Mouse (Mus musculus): ENCODE data around the gene H2al1k.
"Not testable (repeated sequence)": the region's sequence is repeated elsewhere in the genome, so short reads cannot be mapped to it uniquely, and the experiment has no call there.

The H2al1k gene

DNA sequence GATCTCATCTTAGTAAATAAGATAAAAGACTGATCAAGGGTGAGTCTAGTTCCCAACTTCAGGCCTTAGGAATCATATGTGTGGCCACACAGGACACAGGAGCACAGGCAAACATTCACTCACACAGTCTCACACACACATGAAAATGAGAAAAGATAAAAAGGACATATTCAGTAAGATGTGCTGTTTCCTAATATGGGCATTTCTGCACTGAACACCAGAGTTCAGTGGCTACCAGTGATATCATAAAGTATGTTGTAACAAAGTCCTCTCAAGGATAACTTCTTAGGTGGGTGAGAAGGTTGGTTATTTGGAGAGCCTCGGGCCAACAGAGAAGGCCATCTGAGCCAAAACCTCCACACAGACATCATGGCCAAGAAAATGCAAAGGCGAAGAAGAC is at the start of gene H2al1k:
Gene H2al1k, plus strand, starts transcription at position 301 of the 400 bp plus-strand sequence.
- not testable (repeated sequence) for DNase-seq (ENCODE audit: low spot score)

DNA sequence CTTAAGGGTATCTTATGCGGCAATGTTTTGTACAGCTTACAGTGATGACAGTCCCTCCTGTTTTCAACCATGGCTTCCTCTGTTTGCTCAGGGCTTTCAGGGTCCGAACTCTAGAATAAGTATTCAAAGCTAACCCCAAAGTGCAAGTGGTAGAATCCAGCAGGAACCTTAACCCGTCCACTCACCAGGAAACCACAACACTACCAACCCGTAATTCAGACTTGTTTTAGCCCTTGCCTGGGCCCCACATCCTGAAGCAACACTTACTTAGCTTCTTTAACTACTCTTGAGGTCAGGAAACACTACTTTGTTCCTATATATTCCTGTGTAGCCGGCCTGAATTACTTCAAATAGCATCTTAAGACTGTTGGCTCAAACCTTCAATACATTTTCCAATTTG is 47.6 kb upstream of the H2al1k start:
- no peak for DNase-seq (ENCODE audit: low spot score)

DNA sequence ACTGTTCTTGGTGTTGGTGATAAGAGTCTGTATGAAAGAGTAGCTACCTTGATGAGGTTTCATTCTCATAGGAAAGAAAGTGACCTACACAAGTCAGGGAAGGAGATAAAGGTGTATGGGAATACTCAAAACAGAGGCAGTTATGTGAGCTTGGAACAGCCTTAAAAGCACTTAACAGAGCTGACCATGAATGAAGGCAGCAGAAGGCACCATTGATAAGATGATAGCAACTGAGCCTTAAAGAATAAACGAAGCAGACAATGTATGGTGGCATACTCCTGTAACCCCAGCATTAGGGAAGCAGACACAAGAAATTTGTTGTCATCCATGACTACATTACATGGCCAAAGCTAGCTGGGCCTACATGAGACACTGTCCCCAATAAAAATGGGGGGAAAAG is 47.0 kb upstream of the H2al1k start:
- DNase-seq (ENCODE audit: low spot score) = no peak

DNA sequence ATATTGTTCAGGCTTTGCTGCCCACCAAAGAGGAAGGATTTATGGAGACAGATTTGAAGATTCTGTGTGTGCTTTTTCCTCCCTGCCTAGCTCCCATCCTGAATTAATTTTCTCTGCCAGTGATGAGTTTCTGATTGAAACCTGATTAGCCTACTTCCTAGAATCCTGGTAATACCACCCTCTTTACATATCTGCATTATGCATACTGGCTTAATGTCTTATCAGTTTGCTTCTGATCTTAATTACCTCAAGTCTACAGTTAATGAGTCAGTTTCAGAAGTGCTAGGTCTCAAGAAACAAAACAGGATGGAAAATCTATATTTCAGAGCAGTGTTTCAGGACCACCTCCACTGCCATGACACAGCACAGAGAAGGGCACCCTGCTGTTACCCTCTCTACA is 34.0 kb upstream of the H2al1k start:
- DNase-seq (ENCODE audit: low spot score) = not testable (repeated sequence)

DNA sequence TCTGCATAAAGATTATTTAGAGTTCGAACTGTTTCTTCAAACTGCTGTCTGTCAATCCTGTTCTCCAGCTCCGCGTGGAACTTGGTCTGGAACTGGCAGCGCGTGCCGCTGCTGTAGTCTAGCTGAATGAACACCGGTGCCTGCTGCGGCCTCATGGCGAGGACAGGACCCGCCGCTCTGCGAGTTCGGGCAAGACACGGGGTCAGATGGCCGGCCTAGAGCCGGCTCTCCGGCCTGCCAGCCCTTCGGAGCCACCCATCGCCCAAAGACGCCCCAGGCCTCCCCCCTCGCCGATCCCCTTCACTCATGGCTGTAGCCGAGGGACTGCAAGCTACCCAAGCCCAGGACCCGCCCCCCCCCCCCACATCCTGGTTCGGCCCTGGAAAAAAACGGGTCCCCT is 22.5 kb upstream of the H2al1k start:
- not testable (repeated sequence) for DNase-seq (ENCODE audit: low spot score)

DNA sequence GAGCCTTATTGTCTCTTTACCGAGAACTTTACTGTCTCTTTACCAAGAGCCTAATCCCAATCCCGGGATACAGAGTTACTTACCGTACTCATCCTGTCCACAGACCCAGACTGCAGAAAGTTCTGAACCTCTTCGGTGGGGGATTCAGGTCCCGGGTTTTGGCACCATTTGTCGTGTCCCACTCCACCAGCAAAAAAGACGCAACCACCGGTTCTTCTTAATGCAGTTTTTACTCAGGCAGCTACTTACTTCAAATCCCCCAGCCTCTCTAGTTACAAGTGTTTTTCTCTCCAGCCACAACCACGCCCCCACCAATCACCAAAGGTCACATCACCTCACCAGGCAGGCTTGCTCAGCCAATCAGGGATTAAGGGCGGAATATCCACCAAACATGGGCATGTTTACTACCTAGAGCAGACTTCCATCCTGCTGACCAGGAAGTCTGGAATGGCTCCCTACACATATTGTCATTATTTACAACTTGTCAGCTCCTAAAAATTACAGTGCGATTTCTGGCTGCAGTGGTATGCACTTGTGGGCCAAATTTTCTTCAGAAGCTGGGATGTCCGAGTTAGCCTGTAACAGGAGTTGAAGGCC is 18.0 kb upstream of the H2al1k start:
- not testable (repeated sequence) for DNase-seq (ENCODE audit: low spot score)

DNA sequence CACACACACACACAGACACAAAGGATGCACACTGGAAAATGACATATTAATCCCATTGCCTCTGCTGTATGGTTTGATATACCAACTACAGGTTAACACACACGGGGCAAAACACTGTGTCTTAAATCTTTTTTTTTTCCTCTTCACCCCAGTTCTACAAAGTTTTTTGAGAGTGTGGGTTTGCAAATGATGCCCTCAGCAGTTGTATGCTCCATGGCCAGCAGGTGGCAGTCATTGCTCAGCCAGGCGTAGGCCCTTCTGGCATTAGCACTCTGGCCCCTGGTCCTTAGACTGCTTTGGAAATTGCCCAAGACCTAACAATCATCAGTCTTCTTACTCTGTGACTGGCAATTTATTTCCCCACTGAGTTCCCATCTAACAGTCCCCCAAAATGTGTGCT is 17.4 kb upstream of the H2al1k start:
- DNase-seq (ENCODE audit: low spot score) = not testable (repeated sequence)

DNA sequence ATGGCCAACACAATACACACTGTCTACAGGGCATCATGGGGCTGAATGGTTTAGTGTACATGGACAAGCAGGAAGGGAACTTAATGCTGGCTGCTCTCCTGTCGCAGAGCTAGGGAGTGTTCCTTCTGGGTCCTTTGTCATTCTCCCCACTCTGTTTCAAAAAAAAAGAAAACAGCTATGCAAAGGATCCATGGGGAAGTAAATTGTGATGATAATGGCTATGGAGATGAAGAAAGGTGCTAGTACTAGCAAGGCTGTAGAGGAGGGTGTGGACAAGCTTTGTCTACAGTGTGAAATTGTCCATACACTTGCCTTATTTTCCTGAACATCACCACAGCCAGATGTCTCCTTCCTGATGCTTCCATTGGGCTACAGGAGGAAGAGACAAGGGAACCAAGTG is 15.4 kb upstream of the H2al1k start:
- DNase-seq (ENCODE audit: low spot score) = not testable (repeated sequence)

DNA sequence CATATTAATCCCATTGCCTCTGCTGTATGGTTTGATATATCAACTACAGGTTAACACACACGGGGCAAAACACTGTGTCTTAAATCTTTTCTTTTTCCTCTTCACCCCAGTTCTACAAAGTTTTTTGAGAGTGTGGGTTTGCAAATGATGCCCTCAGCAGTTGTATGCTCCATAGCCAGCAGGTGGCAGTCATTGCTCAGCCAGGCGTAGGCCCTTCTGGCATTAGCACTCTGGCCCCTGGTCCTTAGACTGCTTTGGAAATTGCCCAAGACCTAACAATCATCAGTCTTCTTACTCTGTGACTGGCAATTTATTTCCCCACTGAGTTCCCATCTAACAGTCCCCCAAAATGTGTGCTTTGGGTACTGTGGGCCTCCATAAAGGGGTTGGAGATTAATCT is 23.6 kb downstream of the H2al1k start:
- peak; percentile 7 for DNase-seq (ENCODE audit: low spot score)

DNA sequence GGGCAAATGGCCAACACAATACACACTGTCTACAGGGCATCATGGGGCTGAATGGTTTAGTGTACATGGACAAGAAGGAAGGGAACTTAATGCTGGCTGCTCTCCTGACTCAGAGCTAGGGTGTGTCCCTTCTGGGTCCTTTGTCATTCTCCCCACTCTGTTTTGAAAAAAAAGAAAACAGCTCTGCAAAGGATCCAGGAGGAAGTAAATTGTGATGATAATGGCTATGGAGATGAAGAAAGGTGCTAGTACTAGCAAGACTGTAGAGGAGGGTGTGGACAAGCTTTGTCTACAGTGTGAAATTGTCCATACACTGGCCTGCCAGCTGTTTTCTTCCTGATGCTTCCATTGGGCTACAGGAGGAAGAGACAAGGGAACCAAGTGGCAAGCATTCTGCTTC is 25.5 kb downstream of the H2al1k start:
- DNase-seq (ENCODE audit: low spot score) = not testable (repeated sequence)
